In genomic region chr7:107455118-107455521, GRCm38 (mm10) we compare ENCODE assay signal across 12 mouse cellular contexts.
DNase-seq lines count a peak whose midpoint lies in the region; ATAC-seq and TF ChIP-seq lines count a peak whose summit lies in the region.
"Had no signal": no experiment of that assay in that cellular context is flagged by ENCODE, and none has a peak within 500 bp of the region (broad histone marks: within the 10 kb centered on the region; RNA-seq: fewer than 3 reads in every experiment).

No protein-coding gene starts in this region.

- no peaks in the 10 kb centered on the region for H3K4me1 ChIP-seq in forebrain, embryonic 14.5 days (ENCODE audit: control insufficient read depth, insufficient read depth, low read length)
- no peaks in the 10 kb centered on the region for H3K4me1 ChIP-seq in forebrain, embryonic 12.5 days
- H3K4me1 ChIP-seq in liver, adult 2 months (ENCODE audit: control insufficient read depth, insufficient read depth, low read length), result no peaks in the 10 kb centered on the region
- no peaks in the 10 kb centered on the region for H3K4me1 ChIP-seq in liver, embryonic 12.5 days
- 0 out of 2 replicates have a peak, but pooled peaks cover 4% of the 10 kb centered on the region for H3K4me1 ChIP-seq in forebrain, postnatal 0 days (ENCODE audit: insufficient read depth)
- H3K4me1 ChIP-seq in midbrain, postnatal 0 days (ENCODE audit: insufficient read depth, low read length), result no peaks in the 10 kb centered on the region
- H3K4me1 ChIP-seq: liver, embryonic 13.5 days had no signal

- no peak overlapping the region for H3K27ac ChIP-seq in forebrain, embryonic 14.5 days (ENCODE audit: low read depth, low read length)
- no peak overlapping the region for H3K27ac ChIP-seq in forebrain, embryonic 12.5 days
- H3K27ac ChIP-seq in liver, adult 2 months (replicated peaks; ENCODE audit: insufficient read depth, low read depth, low read length), result no peak overlapping the region
- H3K27ac ChIP-seq in liver, embryonic 12.5 days, result no peak overlapping the region
- H3K27ac ChIP-seq in forebrain, postnatal 0 days (ENCODE audit: low read depth, low read length), result no peak overlapping the region
- H3K27ac ChIP-seq in midbrain, postnatal 0 days (ENCODE audit: low read depth, low read length), result no peak overlapping the region
- H3K27ac ChIP-seq: liver, embryonic 13.5 days had no signal

- H3K4me2 ChIP-seq in forebrain, embryonic 14.5 days (ENCODE audit: low read length), result no peak overlapping the region
- no peak overlapping the region for H3K4me2 ChIP-seq in forebrain, embryonic 12.5 days
- no peak overlapping the region for H3K4me2 ChIP-seq in liver, embryonic 12.5 days
- H3K4me2 ChIP-seq in forebrain, postnatal 0 days (ENCODE audit: low read depth), result no peak overlapping the region
- H3K4me2 ChIP-seq in midbrain, postnatal 0 days (ENCODE audit: low read depth, low read length, poor library complexity, severe bottlenecking), result no peak overlapping the region
- H3K4me2 ChIP-seq: liver, embryonic 13.5 days had no signal

- H3K9me3 ChIP-seq in forebrain, embryonic 14.5 days (replicated peaks; ENCODE audit: control insufficient read depth, low read length), result no peaks in the 10 kb centered on the region
- H3K9me3 ChIP-seq in forebrain, embryonic 12.5 days, result no peaks in the 10 kb centered on the region
- no peaks in the 10 kb centered on the region for H3K9me3 ChIP-seq in liver, embryonic 12.5 days (replicated peaks)
- H3K9me3 ChIP-seq in forebrain, postnatal 0 days (ENCODE audit: low read length), result no peaks in the 10 kb centered on the region
- no peaks in the 10 kb centered on the region for H3K9me3 ChIP-seq in midbrain, postnatal 0 days (ENCODE audit: low read length)
- H3K9me3 ChIP-seq: liver, embryonic 13.5 days had no signal

- H3K79me2 ChIP-seq in liver, adult 2 months (ENCODE audit: control insufficient read depth, insufficient read depth, low read length), result no peaks in the 10 kb centered on the region

- no peak for TF ChIP-seq POLR2A in liver, adult 2 months (IDR thresholded peaks at IDR 0.05; ENCODE audit: extremely low read depth, insufficient read depth, low read length)

- WGBS in forebrain, embryonic 14.5 days, result 59% methylated on average over 5 of the region's 5 CpGs
- 78% methylated on average over 5 of the region's 5 CpGs for WGBS in forebrain, embryonic 12.5 days
- 51% methylated on average over 5 of the region's 5 CpGs for WGBS in liver, adult 2 months
- 47% methylated on average over 5 of the region's 5 CpGs for WGBS in liver, embryonic 12.5 days (ENCODE audit: insufficient replicate concordance)
- WGBS in forebrain, postnatal 0 days, result 49% methylated on average over 5 of the region's 5 CpGs
- WGBS in midbrain, postnatal 0 days, result 53% methylated on average over 5 of the region's 5 CpGs

- ATAC-seq in forebrain, embryonic 14.5 days, result peak; percentile 81; the same call in 1 of the 2 replicates
- ATAC-seq in forebrain, embryonic 12.5 days (ENCODE audit: low FRiP score), result no peak
- ATAC-seq in liver, embryonic 12.5 days, result no peak
- peak; percentile 95 for ATAC-seq in forebrain, postnatal 0 days
- ATAC-seq in midbrain, postnatal 0 days (ENCODE audit: low FRiP score), result no peak
- no peak for ATAC-seq in megakaryocyte progenitor cell, adult 5-6 weeks (replicated peaks; ENCODE audit: poor library complexity)
- no peak for ATAC-seq in erythroid progenitor cell, adult 5-6 weeks (replicated peaks; ENCODE audit: low FRiP score, poor library complexity, severe bottlenecking)

- H3K36me3 ChIP-seq in forebrain, embryonic 14.5 days (ENCODE audit: control insufficient read depth, insufficient read depth, low read length), result no peaks in the 10 kb centered on the region
- H3K36me3 ChIP-seq in forebrain, embryonic 12.5 days (replicated peaks), result no peaks in the 10 kb centered on the region
- no peaks in the 10 kb centered on the region for H3K36me3 ChIP-seq in liver, adult 2 months (ENCODE audit: control insufficient read depth, insufficient read depth, low read length)
- H3K36me3 ChIP-seq in liver, embryonic 12.5 days, result no peaks in the 10 kb centered on the region
- no peaks in the 10 kb centered on the region for H3K36me3 ChIP-seq in forebrain, postnatal 0 days (ENCODE audit: insufficient read depth)
- H3K36me3 ChIP-seq in midbrain, postnatal 0 days (ENCODE audit: insufficient read depth, low read length), result no peaks in the 10 kb centered on the region
- H3K36me3 ChIP-seq: liver, embryonic 13.5 days had no signal

- DNase-seq in forebrain, embryonic 14.5 days (ENCODE audit: low spot score), result peak; percentile 67
- DNase-seq in liver, adult 2 months (ENCODE audit: extremely low read depth, low read depth, low spot score), result peak; percentile 56
- DNase-seq in forebrain, postnatal 0 days, result peak; percentile 39
- DNase-seq in midbrain, postnatal 0 days (ENCODE audit: low spot score), result peak; percentile 82
- DNase-seq: gastrocnemius, postnatal 14 days; liver, embryonic 13.5 days; right cerebral cortex, postnatal 14 days; thymus, postnatal 36 days had no signal

- H3K27me3 ChIP-seq in forebrain, embryonic 14.5 days (replicated peaks; ENCODE audit: control insufficient read depth, insufficient read depth, low read length), result no peaks in the 10 kb centered on the region
- H3K27me3 ChIP-seq in forebrain, embryonic 12.5 days, result no peaks in the 10 kb centered on the region
- H3K27me3 ChIP-seq in liver, adult 2 months (ENCODE audit: control insufficient read depth, insufficient read depth, low read length), result no peaks in the 10 kb centered on the region
- H3K27me3 ChIP-seq in liver, embryonic 12.5 days (replicated peaks), result no peaks in the 10 kb centered on the region
- no peaks in the 10 kb centered on the region for H3K27me3 ChIP-seq in forebrain, postnatal 0 days (ENCODE audit: insufficient read depth, low read length)
- no peaks in the 10 kb centered on the region for H3K27me3 ChIP-seq in midbrain, postnatal 0 days (ENCODE audit: insufficient read depth, low read length)
- H3K27me3 ChIP-seq: liver, embryonic 13.5 days had no signal

- no peak for TF ChIP-seq CTCF in liver, adult 2 months (IDR thresholded peaks at IDR 0.05; ENCODE audit: low read depth, low read length)
- TF ChIP-seq CTCF in forebrain, postnatal 0 days (IDR thresholded peaks at IDR 0.05; ENCODE audit: low read depth), result no peak
- no peak for TF ChIP-seq CTCF in midbrain, postnatal 0 days (IDR thresholded peaks at IDR 0.05)

- no peak overlapping the region for H3K9ac ChIP-seq in forebrain, embryonic 14.5 days (ENCODE audit: low read length)
- no peak overlapping the region for H3K9ac ChIP-seq in forebrain, embryonic 12.5 days
- no peak overlapping the region for H3K9ac ChIP-seq in liver, adult 2 months (ENCODE audit: low read depth, low read length)
- H3K9ac ChIP-seq in liver, embryonic 12.5 days, result no peak overlapping the region
- no peak overlapping the region for H3K9ac ChIP-seq in forebrain, postnatal 0 days
- no peak overlapping the region for H3K9ac ChIP-seq in midbrain, postnatal 0 days (replicated peaks; ENCODE audit: low read length, poor library complexity, severe bottlenecking)
- H3K9ac ChIP-seq: liver, embryonic 13.5 days had no signal

- H3K4me3 ChIP-seq in forebrain, embryonic 14.5 days (ENCODE audit: low read depth, low read length), result no peak overlapping the region
- H3K4me3 ChIP-seq in forebrain, embryonic 12.5 days (replicated peaks), result no peak overlapping the region
- no peak overlapping the region for H3K4me3 ChIP-seq in liver, adult 2 months (ENCODE audit: insufficient read depth, low read depth, low read length)
- H3K4me3 ChIP-seq in liver, embryonic 12.5 days, result no peak overlapping the region
- H3K4me3 ChIP-seq in forebrain, postnatal 0 days (ENCODE audit: low read depth, low read length), result no peak overlapping the region
- H3K4me3 ChIP-seq in midbrain, postnatal 0 days (ENCODE audit: low read depth, low read length), result no peak overlapping the region
- H3K4me3 ChIP-seq: liver, embryonic 13.5 days had no signal

Comparison
In these comparisons a context has a peak if more than half of its experiments do, and no peak if none do; other contexts are left out.
1. ATAC-seq: peak in forebrain, embryonic 14.5 days (single experiment) and forebrain, postnatal 0 days (single experiment); none in forebrain, embryonic 12.5 days (single experiment), liver, embryonic 12.5 days (single experiment), midbrain, postnatal 0 days (single experiment), megakaryocyte progenitor cell, adult 5-6 weeks (single experiment) and erythroid progenitor cell, adult 5-6 weeks (single experiment).
2. Peak in every context shown above with its lines, with median percentiles within 50 percentile points of each other: DNase-seq.